Mouse (Mus musculus) olfactory bulb, adult 2 months (tissue): ENCODE measurements around the gene Ahcy. TPM values are rescaled to one million over a fixed set of nuclear protein-coding genes. Genes with fewer than 3 reads are reported as not detected.

Experiments used
- H3K27ac ChIP-seq: fragments of 200-500 bp; 2 replicates; pipeline ENCODE4 v1.5.1; 2012; ENCODE audit warnings: low read depth, low read length; ENCODE audit not compliant: insufficient read depth
- H3K4me1 ChIP-seq: fragments of 200-500 bp; 2 replicates; pipeline ENCODE4 v1.6.1; 2012; ENCODE audit warnings: low read length; ENCODE audit not compliant: control insufficient read depth, insufficient read depth
- H3K4me3 ChIP-seq: fragments of 200-500 bp; 2 replicates; pipeline ENCODE4 v1.5.1; 2012; ENCODE audit warnings: mild to moderate bottlenecking, low read depth, low read length, moderate library complexity; ENCODE audit not compliant: insufficient read depth
- CTCF ChIP-seq: fragments of 200-500 bp; IDR thresholded peaks from 2 replicates; pipeline ENCODE4 v1.5.1; 2012; ENCODE audit warnings: low read depth, mild to moderate bottlenecking, low read length, moderate library complexity; ENCODE audit not compliant: insufficient read depth
- POLR2A ChIP-seq: fragments of 200-500 bp; IDR thresholded peaks from 2 replicates; pipeline ENCODE4 v1.6.1; 2012; ENCODE audit warnings: mild to moderate bottlenecking, low read depth, low read length, moderate library complexity; ENCODE audit not compliant: insufficient read depth
- WGBS: fragments of 180-500 bp; shearing (Covaris S2); methylation state at CpG from one replicate; pipeline ENCODE4 v1.1.7; 2018; 5-methylcytosine and 5-hydroxymethylcytosine counted together
- polyA plus RNA-seq: library from polyadenylated mRNA; stranded (reverse); fragments of >200 nt; gene quantifications from 2 replicates; pipeline ENCODE4 v1.2.4, GENCODE M21; 2012; ENCODE audit warnings: low replicate concordance; ENCODE audit not compliant: missing spikeins, insufficient read depth, insufficient read length

Ahcy gene
- polyA plus RNA-seq, 1 experiment: not detected

- Histone ChIP-seq H3K4me3 (no peak overlapping the region), H3K4me1 (no peaks in the 10 kb centered on the region), H3K27ac (no peak overlapping the region)
- TF ChIP-seq CTCF: no peak
- TF ChIP-seq POLR2A: no peak
- 83% methylated on average over 6 of the region's 6 CpGs for WGBS
These were observed 61.3 kb downstream of the Ahcy start for GRCm38 (mm10) chr2:155012991-155013390.

- 67% methylated on average over 3 of the region's 3 CpGs for WGBS
- Histone ChIP-seq H3K27ac (no peak overlapping the region), H3K4me1 (no peaks in the 10 kb centered on the region), H3K4me3 (no peak overlapping the region)
- no peak for TF ChIP-seq CTCF
- TF ChIP-seq POLR2A: no peak
These were observed 63.1 kb downstream of the Ahcy start for GRCm38 (mm10) chr2:155011086-155011656.

Other genes with a start within 250 kb of the Ahcy start
- gene Eif2s2, start 181.6 kb downstream of the Ahcy start, polyA plus RNA-seq: not detected in 2 replicates
- not detected in 2 replicates for gene Gm14226, start 56.2 kb downstream of the Ahcy start, polyA plus RNA-seq
- gene Itch, start 59.0 kb upstream of the Ahcy start, polyA plus RNA-seq: not detected in 2 replicates
- gene Dynlrb1, start 162.0 kb upstream of the Ahcy start, polyA plus RNA-seq: not detected in 2 replicates
- not detected in 2 replicates for gene Map1lc3a, start 201.8 kb upstream of the Ahcy start, polyA plus RNA-seq